Mouse (Mus musculus): ENCODE data around the gene Fry.

DNA sequence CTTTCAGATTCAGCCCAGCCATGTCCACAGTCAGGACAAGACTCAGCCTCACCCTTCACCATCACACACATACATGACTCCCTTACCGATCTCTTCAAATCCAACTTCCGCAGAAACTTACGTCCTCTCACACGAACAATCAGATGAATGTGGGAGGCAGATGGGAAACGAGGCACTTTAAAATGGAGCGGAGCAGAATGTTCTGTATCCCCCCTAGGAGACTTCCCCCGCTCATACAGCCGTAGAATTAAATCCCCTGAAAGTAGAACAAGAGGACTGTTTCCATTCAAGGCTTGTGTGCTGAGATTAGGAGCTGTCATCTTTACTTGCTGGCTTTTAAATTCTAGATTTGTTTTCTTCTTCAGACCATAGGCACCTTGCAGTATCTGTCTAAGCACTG, 10.0 kb downstream of the Fry start:
- TF ChIP-seq CTCF (IDR thresholded peaks at IDR 0.05; ENCODE audit: low read depth) (no peak), EP300 (IDR thresholded peaks at IDR 0.05; ENCODE audit: low read depth) (no peak)
